Mouse (Mus musculus) ovary, adult 2 months (tissue): ENCODE data around the gene Tex38. TPM values are rescaled to one million over a fixed set of nuclear protein-coding genes. Genes with fewer than 3 reads are reported as not detected.

ENCODE experiments used
- polyA plus RNA-seq: library from polyadenylated mRNA; depleted of rRNA; stranded (reverse); fragments of >200 nt; gene quantifications from 2 replicates; pipeline ENCODE4 v1.2.3, GENCODE M21; 2012; rRNA removed

Gene Tex38
- 0.21 and 0.38 TPM in 2 replicates for polyA plus RNA-seq

GRCm38 (mm10) chr4:115780918-115781317 lies at the start of gene Tex38:
Gene Tex38, minus strand, starts transcription at chr4:115781018.

GRCm38 (mm10) chr4:115827888-115828571 lies 47.2 kb upstream of the Tex38 start, which contains the start of gene Mob3c:
Gene Mob3c, plus strand, starts transcription at chr4:115828092.

DNA sequence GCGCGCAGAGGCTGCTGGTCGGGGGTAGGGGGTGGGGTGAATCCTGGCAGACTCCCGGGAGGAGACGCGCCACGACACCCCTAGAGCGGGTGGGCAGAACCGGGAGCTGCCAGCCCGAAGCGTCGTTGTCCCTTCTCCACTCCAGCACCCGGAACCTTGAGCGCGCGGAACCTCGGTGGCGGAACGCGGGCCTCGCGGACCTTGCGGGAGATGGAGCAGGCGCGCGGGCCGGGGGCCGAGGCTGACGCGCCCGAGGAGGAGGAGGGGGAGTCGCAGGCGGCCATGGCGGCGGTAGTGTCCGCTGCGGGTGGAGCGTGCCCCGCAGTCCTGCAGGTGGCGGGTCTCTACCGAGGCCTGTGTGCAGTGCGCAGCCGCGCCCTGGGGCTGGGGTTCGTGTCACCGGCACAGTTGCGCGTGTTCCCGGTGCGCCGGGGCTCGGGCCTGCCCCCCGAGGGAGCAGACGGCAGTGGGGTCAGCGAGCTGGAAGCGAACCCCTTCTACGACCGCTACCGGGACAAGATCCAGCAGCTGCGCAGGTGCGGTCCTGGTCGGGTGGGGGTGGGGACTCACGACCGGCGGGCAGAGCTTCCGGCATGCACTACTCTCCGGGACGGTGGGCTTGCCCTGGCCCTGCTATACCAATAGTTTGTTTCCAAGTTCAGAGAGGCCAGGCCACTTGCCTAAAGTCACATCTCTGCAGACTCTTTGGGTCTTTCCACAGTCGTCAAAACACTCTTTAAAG lies 4.1 kb upstream of the Tex38 start, which contains the start of gene Atpaf1:
Gene Atpaf1, plus strand, starts transcription at position 44 of the 742 bp plus-strand sequence.

GRCm38 (mm10) chr4:115737551-115738041 lies 43.2 kb downstream of the Tex38 start, which contains the start of gene Efcab14:
Gene Efcab14, plus strand, starts transcription at chr4:115737744.

Other genes with a start within 250 kb of the Tex38 start
- not detected in 2 replicates for gene Cyp4a31, start 217.4 kb downstream of the Tex38 start, polyA plus RNA-seq
- gene Cyp4a32, start 180.0 kb downstream of the Tex38 start, polyA plus RNA-seq, result not detected in 2 replicates
- gene Cyp4b1, start 133.3 kb downstream of the Tex38 start, polyA plus RNA-seq, result 17.8 and 18.7 TPM in 2 replicates
- 29.5 and 33.5 TPM in 2 replicates for gene Efcab14, start 43.3 kb downstream of the Tex38 start, polyA plus RNA-seq
- gene Atpaf1, start 3.8 kb upstream of the Tex38 start, polyA plus RNA-seq, result 74.9 and 134 TPM in 2 replicates
- gene Mob3c, start 47.1 kb upstream of the Tex38 start, polyA plus RNA-seq, result 49.3 and 54.2 TPM in 2 replicates
- 54.0 and 58.6 TPM in 2 replicates for gene Mknk1, start 58.2 kb upstream of the Tex38 start, polyA plus RNA-seq
- gene Kncn, start 103.4 kb upstream of the Tex38 start, polyA plus RNA-seq, result 0.07 TPM in 1 of 2 replicates, not detected in the other
- not detected in 2 replicates for gene 6430628N08Rik, start 109.6 kb upstream of the Tex38 start, polyA plus RNA-seq
- gene Dmbx1, start 158.9 kb upstream of the Tex38 start, polyA plus RNA-seq, result 0.15 and 0.16 TPM in 2 replicates
- 11.5 and 18.0 TPM in 2 replicates for gene Faah, start 236.9 kb upstream of the Tex38 start, polyA plus RNA-seq